Mouse (Mus musculus) embryonic facial prominence, embryonic 14.5 days (tissue): ENCODE data around the gene Miga2. TPM values are rescaled to one million over a fixed set of nuclear protein-coding genes. Genes with fewer than 3 reads are reported as not detected.
A peak's percentile ranks its signal among the peaks of the same experiment; 100 is the strongest.

ENCODE experiments used
- ATAC-seq: fragments of 200-750 bp; cut with Nextera tagmentation; 2 replicates; pipeline ENCODE4 v1.8.0; 2017; ENCODE audit warnings: low read depth, moderate number of reproducible peaks, moderate TSS enrichment
- DNase-seq: peaks from one replicate; pipeline ENCODE4 v3.0.0-alpha.2; 2015; ENCODE audit warnings: low spot score
- H3K27ac ChIP-seq: fragments of 300-500 bp; sonication (generic); replicated peaks from 2 replicates; pipeline ENCODE4 v1.5.1; 2014; ENCODE audit warnings: low read depth, mild to moderate bottlenecking, low read length, moderate library complexity
- H3K27me3 ChIP-seq: fragments of 300-500 bp; sonication (generic); replicated peaks from 2 replicates; pipeline ENCODE4 v1.6.1; 2014; ENCODE audit warnings: low read length; ENCODE audit not compliant: control insufficient read depth, insufficient read depth
- H3K36me3 ChIP-seq: fragments of 300-500 bp; sonication (generic); 2 replicates; pipeline ENCODE4 v1.6.1; 2014; ENCODE audit warnings: low read length, mixed read lengths; ENCODE audit not compliant: control insufficient read depth, insufficient read depth
- H3K4me1 ChIP-seq: fragments of 300-500 bp; sonication (generic); 2 replicates; pipeline ENCODE4 v1.6.1; 2014; ENCODE audit warnings: antibody characterized with exemption, low read length; ENCODE audit not compliant: control insufficient read depth, insufficient read depth
- H3K4me2 ChIP-seq: fragments of 300-500 bp; sonication (generic); 2 replicates; pipeline ENCODE4 v1.6.1; 2014; ENCODE audit warnings: low read depth, mild to moderate bottlenecking, low read length, moderate library complexity, mixed read lengths
- H3K4me3 ChIP-seq: fragments of 300-500 bp; sonication (generic); 2 replicates; pipeline ENCODE4 v1.5.1; 2014; ENCODE audit warnings: low read depth, mild to moderate bottlenecking, low read length
- H3K9ac ChIP-seq: fragments of 300-500 bp; sonication (generic); 2 replicates; pipeline ENCODE4 v1.6.1; 2014; ENCODE audit warnings: low read depth, mild to moderate bottlenecking, low read length, moderate library complexity, mixed read lengths
- H3K9me3 ChIP-seq: fragments of 300-500 bp; sonication (generic); 2 replicates; pipeline ENCODE4 v1.6.1; 2016; ENCODE audit warnings: low read length; ENCODE audit not compliant: control insufficient read depth
- WGBS: fragments of 180-500 bp; shearing (Covaris S2); extraction: QIAGEN DNeasy Blood & Tissue Kit; methylation state at CpG from one replicate; pipeline ENCODE4 v1.1.7; 2014; 5-methylcytosine and 5-hydroxymethylcytosine counted together
- polyA plus RNA-seq: library from polyadenylated mRNA; unstranded; fragments of >200 nt; fragmentation: Nextera tagmentation; extraction: Ambion mirVana; gene quantifications from 2 replicates; pipeline ENCODE4 v1.2.1, GENCODE M21; 2014

Gene Miga2
- polyA plus RNA-seq, 1 experiment from 2014 or later = 17.6 TPM

- H3K9me3 ChIP-seq = no peaks in the 10 kb centered on the region
These were observed 43.7 kb downstream of the Miga2 start for GRCm38 (mm10) chr2:30407778-30408177.

GRCm38 (mm10) chr2:30408452-30409100, 44.5 kb downstream of the Miga2 start:
- 76% methylated on average over 8 of the region's 8 CpGs for WGBS
- H3K36me3 ChIP-seq = peaks cover 45% of the 10 kb centered on the region

More at GRCm38 (mm10) chr2:30407778-30408177, 43.7 kb downstream of the Miga2 start:
- no peak for DNase-seq
- 95% methylated on average over 10 of the region's 10 CpGs for WGBS
- Histone ChIP-seq H3K36me3 (peaks cover 47% of the 10 kb centered on the region), H3K4me1 (no peaks in the 10 kb centered on the region), H3K4me3 (no peak overlapping the region), H3K4me2 (no peak overlapping the region), H3K9ac (no peak overlapping the region), H3K27me3 (no peaks in the 10 kb centered on the region), H3K27ac (no peak overlapping the region)
- no peak for ATAC-seq

GRCm38 (mm10) chr2:30409454-30410176, 45.6 kb downstream of the Miga2 start:
- H3K4me3 ChIP-seq = no peak overlapping the region
- WGBS = 84% methylated on average over 5 of the region's 5 CpGs
- H3K9me3 ChIP-seq = no peaks in the 10 kb centered on the region
- H3K4me1 ChIP-seq = peaks cover 5% of the 10 kb centered on the region
- no peak overlapping the region for H3K4me2 ChIP-seq
- DNase-seq = no peak
- ATAC-seq = no peak
- no peak overlapping the region for H3K9ac ChIP-seq
- peaks cover 38% of the 10 kb centered on the region; the same call in 1 of the 2 replicates for H3K36me3 ChIP-seq
- no peaks in the 10 kb centered on the region for H3K27me3 ChIP-seq
- no peak overlapping the region for H3K27ac ChIP-seq

More at GRCm38 (mm10) chr2:30408452-30409100, 44.5 kb downstream of the Miga2 start:
- Histone ChIP-seq H3K27me3 (no peaks in the 10 kb centered on the region), H3K9me3 (no peaks in the 10 kb centered on the region), H3K4me3 (no peak overlapping the region), H3K4me2 (no peak overlapping the region), H3K4me1 (no peaks in the 10 kb centered on the region), H3K27ac (no peak overlapping the region), H3K9ac (no peak overlapping the region; the same call in 1 of the 2 replicates)
- ATAC-seq = no peak
- no peak for DNase-seq

GRCm38 (mm10) chr2:30413038-30413973, 49.3 kb downstream of the Miga2 start:
- Histone ChIP-seq H3K36me3 (0 out of 2 replicates have a peak, but pooled peaks cover 11% of the 10 kb centered on the region), H3K27ac (no peak overlapping the region), H3K9ac (no peak overlapping the region; the same call in 1 of the 2 replicates), H3K4me1 (peaks cover 16% of the 10 kb centered on the region), H3K4me2 (no peak overlapping the region), H3K27me3 (no peaks in the 10 kb centered on the region), H3K9me3 (no peaks in the 10 kb centered on the region), H3K4me3 (no peak overlapping the region)
- 78% methylated on average over 16 of the region's 16 CpGs for WGBS
- DNase-seq = no peak
- no peak for ATAC-seq

GRCm38 (mm10) chr2:30414101-30414500, 50.1 kb downstream of the Miga2 start:
- H3K36me3 ChIP-seq = 0 out of 2 replicates have a peak, but pooled peaks cover 4% of the 10 kb centered on the region
- no peaks in the 10 kb centered on the region for H3K9me3 ChIP-seq
- peak overlapping the region; percentile 92; the same call in 1 of the 2 replicates for H3K4me2 ChIP-seq
- DNase-seq (no peak), ATAC-seq (no peak)
- H3K27me3 ChIP-seq = no peaks in the 10 kb centered on the region
- 79% methylated on average over 4 of the region's 4 CpGs for WGBS
- no peak overlapping the region for H3K9ac ChIP-seq
- H3K4me1 ChIP-seq = peaks cover 24% of the 10 kb centered on the region
- peak overlapping the region; percentile 92; the same call in 1 of the 2 replicates for H3K4me3 ChIP-seq
- H3K27ac ChIP-seq = no peak overlapping the region

- no peak for DNase-seq
- H3K4me2 ChIP-seq = peak overlapping the region; percentile 92
- H3K9ac ChIP-seq = peak overlapping the region; percentile 96
- 50% methylated on average over 5 of the region's 5 CpGs for WGBS
- H3K4me3 ChIP-seq = peak overlapping the region; percentile 92
- H3K36me3 ChIP-seq = 0 out of 2 replicates have a peak, but pooled peaks cover 3% of the 10 kb centered on the region
- no peaks in the 10 kb centered on the region for H3K27me3 ChIP-seq
- ATAC-seq = no peak
- H3K4me1 ChIP-seq = peaks cover 25% of the 10 kb centered on the region
- H3K9me3 ChIP-seq = no peaks in the 10 kb centered on the region
- H3K27ac ChIP-seq = no peak overlapping the region
These were observed 50.6 kb downstream of the Miga2 start for GRCm38 (mm10) chr2:30414681-30415080.

- H3K36me3 ChIP-seq = no peaks in the 10 kb centered on the region
- peak within 1 kb of the TSS; percentile 92 for H3K4me2 ChIP-seq
- peaks cover 25% of the 10 kb centered on the region for H3K4me1 ChIP-seq
- DNase-seq (peak; percentile 92), ATAC-seq (peak; percentile 88)
- no peaks in the 10 kb centered on the region for H3K9me3 ChIP-seq
- H3K27ac ChIP-seq = peak within 1 kb of the TSS; percentile 98
- no peaks in the 10 kb centered on the region for H3K27me3 ChIP-seq
- WGBS = 1% methylated on average over 53 of the region's 58 CpGs
- H3K4me3 ChIP-seq = peak within 1 kb of the TSS; percentile 92
- H3K9ac ChIP-seq = peak within 1 kb of the TSS; percentile 96
These were observed 51.3 kb downstream of the Miga2 start, which contains the start of gene Crat for GRCm38 (mm10) chr2:30415157-30415935. Gene Crat (minus strand): TSS chr2:30415813.
